Mouse (Mus musculus) megakaryocyte progenitor cell, adult 5-6 weeks (primary cell): ENCODE measurements around the gene Tmem200b. TPM values are rescaled to one million over a fixed set of nuclear protein-coding genes. Genes with fewer than 3 reads are reported as not detected.

Source experiments
- ATAC-seq: replicated peaks from 2 replicates; pipeline ENCODE4 v1.8.0; 2016; ENCODE audit warnings: mild to moderate bottlenecking, moderate TSS enrichment, inconsistent platforms; ENCODE audit not compliant: poor library complexity
- total RNA-seq, 2 experiments: library from RNA; stranded (forward) in 1 of 2; stranded (reverse) in 1 of 2; fragments of 157-497, 149-512 nt in 1 of 2; fragments of 200-1000 nt in 1 of 2; gene quantifications; 2 replicates each; pipeline versions ENCODE4 v1.2.3 to v1.2.4; 2015 to 2017

Gene Tmem200b
- total RNA-seq (2015) (not detected in 2 replicates), total RNA-seq (2017) (not detected in 2 replicates)

- 0 out of 2 replicates have a peak, but pooled peaks have one; percentile 4 for ATAC-seq
Observed at GRCm38 (mm10) chr4:131921461-131922346, at the start of gene Tmem200b. Tmem200b (plus strand) TSS chr4:131921771.

DNA sequence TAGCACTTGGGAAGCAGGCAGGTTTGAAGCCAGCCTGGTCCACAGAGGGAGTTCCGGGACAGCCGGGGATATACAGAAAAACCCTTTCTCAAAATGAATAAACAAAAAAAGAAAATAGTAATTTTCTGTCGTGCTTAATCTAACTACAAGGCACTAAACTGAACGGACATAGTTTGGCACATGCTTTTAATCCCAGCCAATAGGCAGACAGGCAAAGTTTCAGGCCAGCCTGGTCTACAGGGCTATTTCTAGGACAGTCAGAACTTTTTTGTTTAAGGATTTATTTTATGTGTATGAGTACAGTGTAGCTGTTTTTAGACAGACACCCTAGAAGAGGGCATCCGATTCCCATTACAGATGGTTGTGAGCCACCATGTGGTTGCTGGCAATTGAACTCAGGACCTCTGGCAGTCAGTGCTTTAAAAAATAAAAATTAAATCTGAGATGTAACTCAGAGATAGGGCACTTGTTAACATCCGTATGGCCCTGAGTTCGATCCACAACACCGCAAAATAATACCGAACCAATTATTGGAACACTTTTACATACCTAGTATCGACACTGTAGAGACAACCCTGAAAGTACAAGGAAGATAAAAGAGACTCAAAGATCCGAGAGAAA, 48.8 kb upstream of the Tmem200b start:
- no peak for ATAC-seq

DNA sequence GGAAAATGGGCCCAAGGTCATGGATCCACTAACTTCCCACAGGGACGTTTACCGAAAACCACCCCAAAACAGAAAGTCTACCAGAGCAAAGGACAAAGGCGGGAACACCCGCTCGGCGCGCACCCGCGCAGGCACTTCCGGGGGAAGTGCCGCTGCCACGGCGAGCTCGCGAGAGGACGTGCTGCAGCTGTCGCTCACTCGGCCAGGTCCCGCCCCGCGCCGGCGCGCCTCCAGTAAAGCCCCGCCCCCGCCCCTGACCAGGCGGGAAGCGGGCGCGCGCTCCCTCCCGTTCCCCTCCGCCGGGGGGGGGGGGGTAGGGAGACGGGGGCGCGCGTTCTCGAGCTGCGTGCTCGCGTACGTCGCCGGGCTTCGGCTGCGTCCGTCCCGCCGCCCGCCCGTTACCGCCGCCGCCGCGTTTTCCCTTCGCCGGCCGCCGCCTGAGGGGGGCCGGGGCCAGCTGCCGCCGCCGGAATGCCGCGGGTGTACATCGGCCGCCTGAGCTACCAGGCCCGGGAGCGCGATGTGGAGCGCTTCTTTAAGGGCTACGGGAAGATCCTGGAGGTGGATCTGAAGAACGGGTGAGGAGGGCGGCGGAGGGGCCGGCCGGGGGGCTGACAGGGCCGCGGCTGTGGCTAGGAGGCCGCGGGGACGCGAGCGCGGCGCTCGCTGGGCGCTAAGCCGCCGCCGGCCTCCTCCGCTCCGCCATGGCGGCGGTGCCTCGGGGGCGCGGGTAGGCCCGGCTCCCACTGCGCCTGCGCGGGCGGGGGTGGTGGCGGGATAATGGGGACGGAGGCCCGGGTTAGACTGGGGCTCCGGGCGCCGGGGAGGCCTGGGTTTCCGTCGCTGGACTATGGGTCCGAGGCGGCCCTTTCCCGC, 48.0 kb upstream of the Tmem200b start, which contains the start of gene Srsf4:
Gene Srsf4, plus strand, starts transcription at position 325 of the 876 bp plus-strand sequence.
- ATAC-seq = peak; percentile 89

GRCm38 (mm10) chr4:131874169-131874536, 47.4 kb upstream of the Tmem200b start:
- ATAC-seq = peak; percentile 17

DNA sequence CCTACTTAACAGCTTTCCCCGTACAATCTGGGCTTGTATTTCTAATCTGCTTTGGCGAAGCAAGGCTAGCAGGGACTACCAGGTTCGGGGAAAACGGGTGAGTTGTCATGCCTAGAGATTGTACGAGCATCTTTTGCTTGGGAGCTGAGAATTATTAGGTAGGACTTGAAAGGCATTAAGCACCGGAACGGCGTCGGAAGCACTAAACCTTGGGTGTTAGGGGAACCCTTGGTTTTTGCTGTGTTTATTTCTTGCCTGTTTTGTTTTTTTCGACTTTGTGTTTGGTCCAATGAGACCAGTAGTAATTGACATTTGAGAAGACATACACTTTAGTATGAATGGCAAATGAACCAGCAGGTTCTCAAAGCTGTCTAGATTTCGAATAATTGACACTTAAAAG, 47.0 kb upstream of the Tmem200b start:
- ATAC-seq = no peak

DNA sequence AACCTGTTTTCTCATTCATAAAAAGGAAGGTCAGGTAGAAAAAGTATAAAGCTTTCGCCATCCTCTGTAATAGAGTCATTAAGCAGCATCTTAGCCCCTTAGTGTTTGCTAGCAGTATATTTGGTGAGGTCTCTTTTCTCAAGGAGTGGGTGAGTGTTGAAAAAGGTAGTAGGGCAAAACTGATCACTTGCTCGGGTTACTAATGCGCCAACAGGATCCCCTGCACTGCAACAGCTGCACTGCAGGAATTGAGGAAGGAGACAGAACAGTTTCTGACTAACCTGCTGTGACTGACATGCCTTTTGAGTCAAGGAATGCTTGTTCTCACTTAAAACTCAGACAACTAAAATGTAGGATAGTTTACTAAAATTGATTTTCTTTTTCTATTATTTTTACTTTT, 46.3 kb upstream of the Tmem200b start:
- ATAC-seq = no peak

DNA sequence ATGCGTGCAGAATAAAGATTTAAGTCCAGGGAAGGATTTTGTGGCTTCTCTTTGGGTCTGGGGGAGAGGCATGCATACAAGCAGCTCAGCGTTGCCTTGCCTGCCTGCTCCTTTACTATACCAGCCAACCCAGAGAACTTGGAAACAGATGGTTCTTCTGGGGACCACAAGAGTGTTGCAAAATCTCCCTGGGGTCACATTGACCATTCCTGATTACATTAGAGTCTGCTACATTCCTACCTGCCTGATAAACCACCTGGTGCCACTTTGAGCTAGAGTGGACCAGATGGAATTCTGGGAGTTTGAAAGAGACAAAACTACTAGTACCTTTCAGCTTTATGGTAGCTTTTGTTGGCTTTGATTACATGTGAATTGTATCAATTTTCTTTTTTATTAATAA, 44.7 kb upstream of the Tmem200b start:
- no peak for ATAC-seq

- ATAC-seq = no peak
Observed at GRCm38 (mm10) chr4:131879692-131880091, 41.9 kb upstream of the Tmem200b start.

- no peak for ATAC-seq
Observed at GRCm38 (mm10) chr4:131881306-131881705, 40.3 kb upstream of the Tmem200b start.

GRCm38 (mm10) chr4:131883571-131883970, 38.0 kb upstream of the Tmem200b start:
- no peak for ATAC-seq

DNA sequence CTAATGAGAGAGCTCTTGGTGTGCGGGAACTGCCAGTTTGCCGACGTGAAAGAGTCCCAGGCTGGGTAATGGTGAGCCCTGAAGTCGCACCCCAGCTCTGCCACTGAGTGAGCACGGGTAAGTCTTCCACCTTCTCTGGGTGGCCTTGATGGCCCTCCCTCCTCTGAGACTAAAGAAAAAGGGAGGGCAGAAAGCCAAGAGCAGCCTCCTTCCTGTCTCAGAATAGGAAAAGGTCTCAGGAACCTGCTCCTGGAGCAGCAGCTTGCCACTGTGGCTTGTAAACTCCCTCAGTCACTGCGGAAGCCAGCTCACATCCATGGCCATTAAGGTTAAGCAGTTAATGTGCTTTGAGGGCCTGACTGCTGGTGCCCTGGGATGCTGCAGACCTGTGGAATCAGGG, 36.2 kb upstream of the Tmem200b start:
- ATAC-seq = no peak

DNA sequence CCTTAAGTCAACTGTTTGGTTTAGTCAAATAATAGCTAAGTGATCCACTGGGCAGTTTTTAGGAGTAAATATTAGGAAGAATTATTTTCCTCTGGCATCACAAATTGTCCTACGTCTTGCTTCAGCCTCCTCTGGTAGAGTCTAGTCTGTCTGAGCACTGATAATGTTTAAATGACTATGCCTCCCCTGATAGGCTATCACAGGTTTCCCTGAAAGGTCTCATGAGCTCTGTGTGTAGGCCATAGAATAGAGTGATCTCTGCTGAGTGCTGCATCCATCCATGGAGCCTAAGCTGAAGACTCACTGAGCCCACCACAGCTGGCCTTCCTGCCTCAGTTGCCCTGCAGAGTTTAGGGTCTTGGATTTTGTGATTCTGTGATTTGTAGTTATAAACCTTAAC, 33.0 kb upstream of the Tmem200b start:
- ATAC-seq = peak; percentile 61

DNA sequence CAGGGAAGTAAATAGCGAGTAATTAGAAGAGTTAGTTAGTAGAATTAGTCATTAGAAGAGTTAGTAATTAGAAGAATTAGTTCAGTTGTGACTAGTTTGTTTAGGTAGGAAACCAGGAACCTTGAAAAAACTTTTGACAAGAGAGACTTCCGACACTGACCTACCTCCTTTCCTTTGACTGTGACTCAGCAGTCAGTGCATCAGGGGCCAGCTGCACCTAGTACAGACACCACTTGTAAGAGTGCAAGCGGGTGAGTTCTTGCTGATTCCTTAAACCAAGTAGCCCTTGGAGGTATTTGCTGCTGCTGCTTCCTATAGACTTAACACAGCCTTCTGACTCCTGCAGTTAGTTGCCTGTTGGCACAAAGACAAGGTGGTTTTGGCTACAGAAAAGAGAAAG, 30.9 kb upstream of the Tmem200b start:
- no peak for ATAC-seq

DNA sequence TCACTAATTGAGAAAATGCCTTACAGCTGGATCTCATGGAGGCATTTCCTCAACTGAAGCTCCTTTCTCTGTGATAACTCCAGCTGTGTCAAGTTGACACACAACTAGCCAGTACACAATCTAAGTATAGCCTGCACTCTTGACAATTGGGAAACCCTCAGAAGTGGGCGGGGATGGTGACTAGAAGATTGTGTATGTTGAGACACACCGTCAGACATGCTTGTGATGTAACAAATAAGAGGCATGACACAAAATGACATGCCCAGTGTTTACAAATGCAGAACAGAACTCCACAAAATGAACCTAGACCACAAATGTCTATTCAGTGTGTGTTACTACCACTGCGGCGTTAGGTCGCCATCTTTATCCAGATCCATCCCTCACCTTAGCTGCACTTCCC, 24.5 kb upstream of the Tmem200b start:
- ATAC-seq = peak; percentile 20; the same call in 1 of the 2 replicates

- no peak for ATAC-seq
Observed at GRCm38 (mm10) chr4:131897787-131898186, 23.8 kb upstream of the Tmem200b start.

DNA sequence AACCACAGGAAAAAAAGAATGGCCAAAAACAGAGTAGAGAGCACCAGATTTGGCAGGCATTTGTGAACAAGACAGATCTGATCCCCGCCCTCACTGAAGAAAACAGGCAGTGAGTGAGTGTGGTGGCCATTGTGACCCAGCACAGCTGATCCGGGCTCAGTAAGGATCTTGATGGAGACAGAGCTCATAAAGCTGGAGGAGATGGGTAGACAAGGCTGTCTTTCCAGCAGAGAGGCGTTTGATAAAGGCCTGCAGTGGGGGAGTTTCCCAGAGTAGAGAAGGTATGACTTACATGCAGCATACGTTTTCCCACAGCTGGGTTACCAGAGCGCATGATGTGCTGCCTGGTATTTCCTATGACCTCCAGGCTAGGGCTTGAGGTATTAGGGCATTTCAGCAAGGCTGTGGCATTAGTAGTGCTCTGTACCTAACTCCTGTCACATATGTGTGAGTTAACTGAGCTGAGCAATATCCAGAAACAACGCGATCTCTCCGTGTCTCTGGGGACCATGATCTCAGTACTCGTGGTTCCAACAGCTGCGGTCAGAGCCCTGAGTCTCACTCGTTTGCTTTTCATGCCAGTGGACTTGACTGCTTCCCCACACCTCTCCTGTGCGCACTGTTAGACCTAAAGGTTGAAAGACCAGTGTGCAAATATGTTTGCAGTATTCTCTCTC, 22.9 kb upstream of the Tmem200b start:
- no peak for ATAC-seq

DNA sequence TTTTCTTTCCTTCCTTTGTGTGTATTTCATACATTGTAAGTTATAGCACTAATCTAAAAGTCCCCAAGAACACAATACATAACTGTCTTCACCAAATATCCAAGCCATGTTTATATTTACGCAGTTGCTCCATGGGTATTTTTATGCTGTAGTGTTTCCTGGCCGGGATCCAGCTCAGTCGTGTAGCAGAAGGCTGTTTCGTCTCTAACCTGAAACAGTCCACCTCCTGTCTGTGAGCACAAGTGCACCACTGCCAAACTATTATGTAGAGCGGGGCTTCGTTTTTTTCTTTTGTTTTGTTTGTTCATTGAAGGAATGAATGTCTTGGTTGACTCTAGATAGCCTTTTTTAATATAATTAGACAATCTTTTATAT, 22.4 kb upstream of the Tmem200b start:
- no peak for ATAC-seq

DNA sequence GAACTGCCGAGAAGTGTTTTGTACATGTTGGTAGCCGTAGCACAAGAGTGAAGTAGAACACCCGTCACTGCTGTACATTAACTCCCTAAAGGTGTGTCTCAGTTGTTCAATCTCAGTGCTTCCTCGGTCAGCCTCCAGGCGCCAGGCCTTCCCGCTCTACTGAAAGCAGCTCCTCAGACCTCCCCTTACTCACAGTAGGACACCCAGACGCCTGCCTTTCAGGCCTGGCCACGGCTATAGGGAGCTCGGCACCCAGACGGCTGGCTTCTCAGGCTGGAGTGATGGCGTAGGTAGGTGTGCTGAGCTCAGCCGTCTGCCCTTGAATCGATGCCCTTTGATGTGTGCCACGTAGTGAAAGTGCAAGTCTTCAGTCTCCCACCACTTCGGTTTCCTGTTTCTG, 20.5 kb upstream of the Tmem200b start:
- no peak for ATAC-seq

GRCm38 (mm10) chr4:131904478-131904877, 17.1 kb upstream of the Tmem200b start:
- ATAC-seq = peak; percentile 85

DNA sequence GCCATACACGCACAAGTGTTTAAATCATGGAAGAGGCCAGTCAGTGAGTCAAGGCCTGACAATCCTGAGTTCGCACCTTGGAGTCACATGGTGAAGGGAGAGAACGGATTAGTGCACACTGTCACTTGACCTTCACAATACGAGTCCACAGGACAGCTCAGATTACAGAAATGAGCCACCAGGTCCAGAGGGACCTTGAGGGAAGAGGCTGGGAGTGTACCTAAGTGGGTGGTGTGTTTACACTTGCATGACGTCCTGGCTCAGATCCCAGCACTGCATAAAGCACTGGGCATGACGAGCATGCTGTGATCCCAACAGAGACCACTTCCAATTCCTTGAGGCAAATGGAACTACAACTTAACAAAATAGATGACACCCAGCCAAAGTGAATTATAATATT, 15.1 kb upstream of the Tmem200b start:
- ATAC-seq = no peak

- ATAC-seq = no peak
Observed at GRCm38 (mm10) chr4:131907912-131908311, 13.7 kb upstream of the Tmem200b start.
